Mouse (Mus musculus): ENCODE measurements around the gene Cabin1.

- TF ChIP-seq TAL1 (IDR thresholded peaks at IDR 0.05; ENCODE audit: low read length) (no peak), GATA1 (IDR thresholded peaks at IDR 0.05; ENCODE audit: low read length) (no peak)
Measured at GRCm38 (mm10) chr10:75641721-75642222, 122.4 kb downstream of the Cabin1 start.

Measured in erythroblast, embryonic 14.5 days (primary cell).